Mouse (Mus musculus) gonadal fat pad, adult 2 months (tissue): ENCODE measurements around the gene 4930519G04Rik. TPM values are rescaled to one million over a fixed set of nuclear protein-coding genes. Genes with fewer than 3 reads are reported as not detected.
"Not testable (repeated sequence)": the region's sequence is repeated elsewhere in the genome, so short reads cannot be mapped to it uniquely, and the experiment has no call there.

Experiments
- DNase-seq: peaks from one replicate; pipeline ENCODE4 v3.0.0-alpha.2; 2012; ENCODE audit warnings: low read depth
- polyA plus RNA-seq: library from polyadenylated mRNA; depleted of rRNA; stranded (reverse); fragments of >200 nt; gene quantifications from 2 replicates; pipeline ENCODE4 v1.2.3, GENCODE M21; 2012; rRNA removed

4930519G04Rik gene
- polyA plus RNA-seq, result not detected in 2 replicates

DNA sequence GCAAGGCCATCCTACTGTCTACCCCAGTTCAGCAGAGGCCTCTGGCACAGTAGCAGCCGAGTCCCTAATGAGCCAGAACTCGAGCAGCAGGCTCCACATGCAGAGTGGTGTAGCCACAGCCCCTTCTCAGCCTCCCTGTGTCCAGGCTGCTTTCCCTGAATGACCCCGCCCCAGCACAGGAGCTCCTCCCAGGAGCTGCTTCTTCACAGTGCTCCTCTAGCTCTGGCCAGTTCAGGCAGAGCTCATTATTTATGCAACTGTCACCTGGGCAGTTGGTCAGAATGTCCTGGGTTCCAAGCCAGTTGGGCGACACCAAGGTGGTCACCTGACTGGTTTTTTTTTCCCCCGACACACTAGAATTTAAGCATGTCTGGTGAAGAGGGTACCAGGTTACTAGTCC lies at the start of gene 4930519G04Rik:
TSS of gene 4930519G04Rik (plus strand) at position 301 of the 400 bp plus-strand sequence.
- DNase-seq, result not testable (repeated sequence)

- DNase-seq, result no peak
Measured at GRCm38 (mm10) chr5:114804335-114804734, 49.1 kb upstream of the 4930519G04Rik start.

DNA sequence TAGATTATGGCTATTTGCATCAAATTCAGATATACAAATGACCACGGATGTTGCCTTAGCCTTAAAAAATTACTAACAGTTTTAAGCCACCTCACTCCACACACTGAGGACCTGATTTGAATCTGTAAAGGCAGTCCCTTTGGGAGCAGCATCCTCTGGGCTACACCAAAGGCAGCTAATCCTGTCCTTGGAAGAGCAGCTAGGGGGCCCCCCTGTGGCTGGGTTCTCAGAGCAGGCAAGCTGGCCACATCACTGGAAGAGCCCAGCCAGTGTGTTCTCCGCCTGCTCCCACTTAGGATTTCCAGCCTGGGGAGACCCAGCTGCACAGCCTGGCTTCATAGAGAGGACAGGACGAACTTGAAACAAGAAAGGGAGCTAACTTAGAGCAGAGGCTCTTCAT lies 48.5 kb upstream of the 4930519G04Rik start:
- DNase-seq, result no peak

GRCm38 (mm10) chr5:114805436-114806350 lies 47.8 kb upstream of the 4930519G04Rik start:
- DNase-seq, result no peak

GRCm38 (mm10) chr5:114806636-114807035 lies 46.8 kb upstream of the 4930519G04Rik start:
- no peak for DNase-seq

- DNase-seq, result no peak
Measured at GRCm38 (mm10) chr5:114807063-114807462, 46.4 kb upstream of the 4930519G04Rik start.

DNA sequence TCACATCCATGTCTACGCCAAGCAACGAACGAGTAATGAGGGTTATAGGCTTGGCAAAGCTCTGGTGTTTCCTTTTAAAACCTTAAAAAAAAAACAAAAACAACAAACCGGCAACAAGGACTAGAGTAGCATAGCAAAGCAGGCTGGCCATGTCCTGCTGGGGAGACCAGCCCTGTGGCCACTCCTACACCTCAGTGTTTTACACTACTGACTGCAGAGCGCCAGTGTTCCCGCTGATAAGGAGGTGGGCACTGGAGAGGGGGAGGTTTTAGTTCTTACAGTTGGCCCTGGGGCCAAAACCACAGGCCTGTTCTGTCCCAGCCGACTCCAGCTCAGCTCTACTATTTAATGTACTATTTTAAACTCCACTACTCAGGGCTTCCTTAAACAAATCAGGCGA lies 46.0 kb upstream of the 4930519G04Rik start:
- no peak for DNase-seq

- DNase-seq, result no peak
Measured at GRCm38 (mm10) chr5:114807893-114808292, 45.6 kb upstream of the 4930519G04Rik start.

- no peak for DNase-seq
Measured at GRCm38 (mm10) chr5:114808385-114808784, 45.1 kb upstream of the 4930519G04Rik start.

- no peak for DNase-seq
Measured at GRCm38 (mm10) chr5:114809181-114809756, 44.2 kb upstream of the 4930519G04Rik start.

DNA sequence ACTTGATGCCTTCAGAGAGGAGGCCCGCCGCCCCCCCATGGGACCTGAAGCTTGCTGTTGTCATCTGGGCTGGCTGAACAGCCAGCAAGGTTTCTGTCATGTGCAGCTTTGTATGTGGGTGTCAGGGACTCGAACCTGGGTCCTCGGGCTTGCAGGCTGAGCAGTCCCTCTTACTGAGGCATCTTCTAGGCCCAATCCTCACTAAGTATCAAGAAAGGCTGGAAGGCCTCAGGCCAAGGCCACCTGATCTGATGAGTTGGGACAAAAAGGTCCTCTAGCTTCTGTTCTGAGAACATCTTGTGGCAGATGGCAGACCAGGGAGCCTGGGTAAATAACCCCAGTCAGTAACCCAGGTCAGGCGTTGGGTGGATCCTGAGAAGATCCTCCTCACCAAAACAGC lies 43.6 kb upstream of the 4930519G04Rik start:
- no peak for DNase-seq

DNA sequence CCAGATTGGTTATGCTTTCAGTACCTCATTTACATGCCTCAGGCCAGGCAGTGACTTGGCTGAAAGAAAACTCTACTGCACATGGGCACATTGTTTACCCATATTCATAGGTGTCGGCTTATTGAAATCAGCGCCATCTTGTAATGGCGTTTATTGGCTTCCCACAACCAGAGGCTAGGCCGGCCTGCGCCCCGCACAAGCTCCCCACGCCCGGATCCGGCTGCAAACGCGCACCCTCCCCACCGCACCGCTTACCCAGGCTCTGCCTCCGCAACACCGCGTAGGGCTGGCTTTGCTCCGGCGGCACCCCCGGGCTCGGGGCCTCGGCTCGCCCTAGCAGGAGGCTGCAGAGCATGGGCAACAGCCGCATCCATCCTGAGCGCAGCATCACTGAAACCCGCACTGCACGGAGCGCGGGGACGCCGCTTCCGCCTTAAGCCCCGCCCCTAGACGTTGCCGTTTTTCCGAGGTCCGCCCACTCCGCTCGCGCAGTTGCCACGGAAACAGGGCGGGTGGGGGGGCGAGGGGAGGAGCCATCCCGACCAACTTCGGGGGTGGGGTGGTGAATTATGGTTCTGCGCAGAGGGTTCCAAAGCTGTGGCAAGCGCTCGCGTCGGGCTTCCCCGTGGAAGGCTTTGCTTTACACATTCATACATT lies 39.8 kb upstream of the 4930519G04Rik start:
- DNase-seq, result no peak

GRCm38 (mm10) chr5:114816599-114816998 lies 36.9 kb upstream of the 4930519G04Rik start:
- no peak for DNase-seq

GRCm38 (mm10) chr5:114818124-114818523 lies 35.3 kb upstream of the 4930519G04Rik start:
- no peak for DNase-seq

DNA sequence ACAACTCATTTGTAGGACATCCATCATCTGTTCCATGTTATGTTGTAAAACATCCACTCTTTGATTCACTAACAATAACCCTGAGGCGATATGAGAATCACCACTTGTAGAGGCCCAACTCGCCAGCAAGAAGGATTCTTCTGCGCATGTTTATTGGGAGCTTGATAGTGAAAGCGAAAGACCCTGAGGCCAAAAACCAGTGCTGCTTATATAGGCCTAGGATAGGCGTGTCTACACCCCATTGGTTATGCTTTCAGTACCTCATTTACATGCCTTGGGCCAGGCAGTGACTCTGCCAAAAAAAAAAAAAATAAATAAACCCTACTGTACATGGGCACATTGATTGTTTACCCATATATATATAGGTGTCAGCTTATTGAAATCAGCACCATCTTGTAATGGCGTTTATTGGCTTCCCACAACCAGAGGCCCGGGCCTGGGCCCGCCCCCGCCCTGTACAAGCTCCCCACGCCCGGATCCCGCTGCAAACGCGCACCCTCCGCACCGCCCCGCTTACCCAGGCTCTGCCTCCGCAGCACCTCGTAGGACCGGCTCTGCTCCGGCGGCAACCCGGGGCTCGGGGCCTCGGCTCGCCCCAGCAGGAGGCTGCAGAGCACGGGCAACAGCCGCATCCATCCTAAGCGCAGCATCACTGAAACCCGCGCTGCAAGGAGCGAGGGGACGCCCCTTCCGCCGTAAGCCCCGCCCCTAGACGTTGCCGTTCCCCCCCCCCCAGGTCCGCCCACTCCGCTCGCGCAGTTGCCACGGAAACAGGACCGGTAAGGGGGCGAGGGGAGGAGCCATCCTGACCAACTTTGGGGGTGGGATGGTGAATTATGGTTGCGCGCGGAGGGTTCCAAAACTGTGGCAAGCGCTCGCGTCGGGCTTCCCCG lies 30.4 kb upstream of the 4930519G04Rik start, which contains the start of gene 1500011B03Rik:
TSS of gene 1500011B03Rik (minus strand) at position 673 of the 893 bp plus-strand sequence.
- no peak for DNase-seq

- no peak for DNase-seq
Measured at GRCm38 (mm10) chr5:114824197-114824596, 29.3 kb upstream of the 4930519G04Rik start.

DNA sequence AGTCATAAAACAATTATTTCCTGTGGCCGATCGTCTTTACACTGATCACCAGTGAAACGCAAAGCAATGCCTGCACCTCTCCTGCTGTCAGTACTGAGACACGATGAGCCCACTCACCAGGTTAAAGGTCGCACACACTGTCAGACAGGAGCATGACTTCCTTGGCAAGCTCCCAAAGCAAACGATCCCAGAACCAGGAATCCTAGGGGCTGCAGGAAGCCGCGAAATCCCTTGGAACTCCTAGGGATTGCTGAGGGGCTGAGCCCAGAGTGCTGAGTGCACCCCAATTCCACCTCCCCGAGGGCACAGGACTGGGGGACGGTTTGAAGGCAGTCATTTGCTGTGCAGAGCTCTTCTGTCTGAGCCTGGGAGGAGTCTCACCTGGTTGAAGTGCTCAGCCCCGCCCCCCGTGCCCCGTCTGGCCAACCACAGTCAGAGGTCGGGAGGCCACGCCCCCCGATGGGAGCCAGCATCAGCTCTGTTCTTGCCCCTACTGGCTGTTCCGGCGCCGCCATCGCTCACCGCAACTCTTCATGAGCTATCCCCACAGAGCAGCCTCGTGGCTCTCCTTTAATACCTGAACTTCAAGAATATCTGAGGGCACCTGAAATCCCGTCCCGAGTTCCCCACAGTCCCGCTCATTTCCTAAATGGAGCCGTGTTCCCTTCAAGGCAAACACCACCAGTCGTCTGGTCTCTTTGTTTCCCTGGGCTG lies 27.3 kb upstream of the 4930519G04Rik start:
- peak; percentile 57 for DNase-seq

DNA sequence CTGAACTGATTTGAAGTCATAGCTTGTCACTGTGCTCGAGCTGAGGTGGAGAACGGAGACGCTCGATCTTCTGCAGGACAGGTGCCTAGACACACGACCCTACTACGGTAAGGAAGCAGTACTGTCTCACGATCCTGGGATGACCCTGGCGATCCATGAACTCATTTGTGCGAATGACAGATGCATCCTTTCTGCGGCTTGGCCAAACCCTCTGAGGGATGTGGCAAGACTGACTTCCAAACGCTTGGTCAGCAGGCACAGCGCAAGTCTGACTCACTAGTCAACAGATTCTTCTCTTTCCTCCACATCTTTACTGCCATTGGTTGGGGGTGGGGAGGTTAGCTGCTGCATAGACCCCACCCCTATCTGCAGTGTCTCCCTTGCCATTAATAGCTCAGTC lies 26.0 kb upstream of the 4930519G04Rik start:
- no peak for DNase-seq

DNA sequence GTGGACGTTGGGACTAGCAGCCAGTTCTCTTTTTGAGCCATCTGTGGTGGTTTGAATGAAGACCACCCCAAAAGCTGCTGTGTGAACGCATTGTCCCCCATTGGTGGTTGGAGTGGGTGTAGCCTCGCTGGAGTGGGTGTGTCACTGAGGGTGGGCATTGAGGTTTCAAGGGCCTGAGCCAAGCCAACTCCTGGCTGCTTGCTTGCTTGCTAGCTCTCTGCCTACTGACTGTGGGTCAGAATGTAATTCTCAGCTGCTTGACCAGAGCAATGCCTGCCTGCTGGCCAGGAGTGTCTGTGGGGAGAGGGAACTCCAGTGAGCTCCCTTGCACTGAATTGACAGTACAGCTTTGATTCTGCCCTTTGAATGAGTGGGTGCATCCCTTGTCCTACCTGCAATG lies 23.7 kb upstream of the 4930519G04Rik start:
- DNase-seq, result no peak

GRCm38 (mm10) chr5:114836886-114837285 lies 16.6 kb upstream of the 4930519G04Rik start:
- DNase-seq, result no peak

GRCm38 (mm10) chr5:114840481-114840880 lies 13.0 kb upstream of the 4930519G04Rik start:
- not testable (repeated sequence) for DNase-seq
